In the genomic region with DNA sequence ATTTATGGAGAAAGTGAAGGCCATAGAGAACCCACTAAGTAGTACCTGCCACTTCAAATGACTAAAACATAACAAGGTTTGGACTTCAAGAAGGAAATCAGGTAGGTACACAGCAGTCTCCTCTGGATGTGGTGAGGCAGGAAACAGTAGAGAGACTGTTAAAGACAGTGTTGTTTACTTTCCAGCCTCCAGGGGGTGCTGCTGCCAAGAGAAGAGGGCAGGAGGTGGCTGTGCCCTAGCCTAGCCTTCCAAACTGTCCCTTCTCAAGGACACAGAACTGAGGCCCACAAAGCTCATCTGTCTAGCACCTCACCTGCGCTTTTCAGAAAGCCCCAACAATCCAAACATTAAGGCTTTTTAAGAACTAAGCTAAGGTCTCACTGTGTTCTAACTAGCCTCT, we compare ENCODE assay signal across 9 mouse cellular contexts.
DNase-seq lines count a peak whose midpoint lies in the region; ATAC-seq and TF ChIP-seq lines count a peak whose summit lies in the region.
"Had no signal": no experiment of that assay in that cellular context is flagged by ENCODE, and none has a peak within 500 bp of the region (broad histone marks: within the 10 kb centered on the region; RNA-seq: fewer than 3 reads in every experiment).

No protein-coding gene starts in this region.

- TF ChIP-seq POLR2A in limb, embryonic 14.5 days (IDR thresholded peaks at IDR 0.05; ENCODE audit: borderline replicate concordance, extremely low read depth, insufficient read depth, insufficient read length), result no peak

- no peaks in the 10 kb centered on the region for H3K4me1 ChIP-seq in embryonic facial prominence, embryonic 14.5 days (ENCODE audit: control insufficient read depth, insufficient read depth, low read length)
- peaks cover 3% of the 10 kb centered on the region; the same call in 1 of the 2 replicates for H3K4me1 ChIP-seq in hindbrain, embryonic 12.5 days
- no peaks in the 10 kb centered on the region for H3K4me1 ChIP-seq in limb, embryonic 14.5 days (ENCODE audit: control insufficient read depth, insufficient read depth, low read length)
- H3K4me1 ChIP-seq: embryonic facial prominence, embryonic 15.5 days had no signal

- H3K36me3 ChIP-seq in embryonic facial prominence, embryonic 14.5 days (ENCODE audit: control insufficient read depth, insufficient read depth, low read length), result no peaks in the 10 kb centered on the region
- H3K36me3 ChIP-seq in hindbrain, embryonic 12.5 days, result no peaks in the 10 kb centered on the region
- no peaks in the 10 kb centered on the region for H3K36me3 ChIP-seq in limb, embryonic 14.5 days (ENCODE audit: control insufficient read depth, insufficient read depth, low read length)
- H3K36me3 ChIP-seq: embryonic facial prominence, embryonic 15.5 days had no signal

- no peak overlapping the region for H3K9ac ChIP-seq in embryonic facial prominence, embryonic 14.5 days (ENCODE audit: low read depth, low read length)
- no peak overlapping the region for H3K9ac ChIP-seq in hindbrain, embryonic 12.5 days
- H3K9ac ChIP-seq in limb, embryonic 14.5 days (ENCODE audit: low read depth, low read length, severe bottlenecking), result no peak overlapping the region
- H3K9ac ChIP-seq: embryonic facial prominence, embryonic 15.5 days had no signal

- WGBS in embryonic facial prominence, embryonic 14.5 days, result 26% methylated on average over 1 of the region's 1 CpGs
- 41% methylated on average over 1 of the region's 1 CpGs for WGBS in hindbrain, embryonic 12.5 days
- 52% methylated on average over 1 of the region's 1 CpGs for WGBS in limb, embryonic 14.5 days

- no peak overlapping the region for H3K27ac ChIP-seq in embryonic facial prominence, embryonic 14.5 days (replicated peaks; ENCODE audit: low read depth, low read length)
- H3K27ac ChIP-seq in hindbrain, embryonic 12.5 days, result no peak overlapping the region
- H3K27ac ChIP-seq in limb, embryonic 14.5 days (replicated peaks; ENCODE audit: low read depth, low read length), result no peak overlapping the region
- H3K27ac ChIP-seq: embryonic facial prominence, embryonic 15.5 days had no signal

- no peak overlapping the region for H3K4me3 ChIP-seq in embryonic facial prominence, embryonic 14.5 days (ENCODE audit: low read depth, low read length)
- no peak overlapping the region for H3K4me3 ChIP-seq in hindbrain, embryonic 12.5 days
- no peak overlapping the region for H3K4me3 ChIP-seq in limb, embryonic 14.5 days (replicated peaks; ENCODE audit: low read length)
- H3K4me3 ChIP-seq: embryonic facial prominence, embryonic 15.5 days had no signal

- 0 out of 2 replicates have a peak, but pooled peaks have one; percentile 41 for ATAC-seq in embryonic facial prominence, embryonic 14.5 days (ENCODE audit: low read depth)
- 0 out of 2 replicates have a peak, but pooled peaks have one; percentile 40 for ATAC-seq in hindbrain, embryonic 12.5 days (ENCODE audit: low FRiP score)
- no peak for ATAC-seq in limb, embryonic 14.5 days (ENCODE audit: low FRiP score, low read depth)
- ATAC-seq in neutrophil, adult 5-6 weeks (ENCODE audit: extremely low read depth, insufficient number of reproducible peaks, low FRiP score, poor library complexity, severe bottlenecking), result peak; percentile 54; the same call in 1 of the 2 replicates

- no peak overlapping the region for H3K4me2 ChIP-seq in embryonic facial prominence, embryonic 14.5 days (ENCODE audit: low read depth, low read length)
- no peak overlapping the region for H3K4me2 ChIP-seq in hindbrain, embryonic 12.5 days (replicated peaks)
- no peak overlapping the region for H3K4me2 ChIP-seq in limb, embryonic 14.5 days (replicated peaks; ENCODE audit: low read depth, low read length, severe bottlenecking)
- H3K4me2 ChIP-seq: embryonic facial prominence, embryonic 15.5 days had no signal

- DNase-seq in layer of hippocampus, adult 11-12 months (ENCODE audit: low spot score), result peak; percentile 73
- DNase-seq in layer of hippocampus, adult 9-11 months, result no peak
- DNase-seq in adrenal gland, postnatal 25 days, result peak; percentile 80
- DNase-seq in embryonic facial prominence, embryonic 14.5 days (ENCODE audit: low spot score), result peak; percentile 42
- DNase-seq in limb, embryonic 14.5 days (ENCODE audit: low spot score), result peak; percentile 36
- peak; percentile 87 for DNase-seq in thymus, postnatal 4 days

- H3K27me3 ChIP-seq in embryonic facial prominence, embryonic 14.5 days (replicated peaks; ENCODE audit: control insufficient read depth, insufficient read depth, low read length), result no peaks in the 10 kb centered on the region
- no peaks in the 10 kb centered on the region for H3K27me3 ChIP-seq in hindbrain, embryonic 12.5 days
- no peaks in the 10 kb centered on the region for H3K27me3 ChIP-seq in limb, embryonic 14.5 days (ENCODE audit: control insufficient read depth, insufficient read depth, low read length)
- H3K27me3 ChIP-seq: embryonic facial prominence, embryonic 15.5 days had no signal

- H3K9me3 ChIP-seq in embryonic facial prominence, embryonic 14.5 days (ENCODE audit: control insufficient read depth, low read length), result no peaks in the 10 kb centered on the region
- H3K9me3 ChIP-seq in hindbrain, embryonic 12.5 days (replicated peaks), result no peaks in the 10 kb centered on the region
- H3K9me3 ChIP-seq in limb, embryonic 14.5 days (ENCODE audit: control insufficient read depth, low read length), result no peaks in the 10 kb centered on the region
- H3K9me3 ChIP-seq: embryonic facial prominence, embryonic 15.5 days had no signal
